Mouse (Mus musculus) stomach, postnatal 0 days (tissue): ENCODE data around the gene Timm22.

Source experiments
- CTCF ChIP-seq: IDR thresholded peaks from 2 replicates; pipeline ENCODE4 v1.5.1; 2016; ENCODE audit warnings: antibody characterized with exemption, low read depth, mild to moderate bottlenecking, moderate library complexity
- EP300 ChIP-seq: optimal IDR thresholded peaks from 2 replicates; pipeline ENCODE3; 2016; ENCODE audit warnings: antibody characterized with exemption

DNA sequence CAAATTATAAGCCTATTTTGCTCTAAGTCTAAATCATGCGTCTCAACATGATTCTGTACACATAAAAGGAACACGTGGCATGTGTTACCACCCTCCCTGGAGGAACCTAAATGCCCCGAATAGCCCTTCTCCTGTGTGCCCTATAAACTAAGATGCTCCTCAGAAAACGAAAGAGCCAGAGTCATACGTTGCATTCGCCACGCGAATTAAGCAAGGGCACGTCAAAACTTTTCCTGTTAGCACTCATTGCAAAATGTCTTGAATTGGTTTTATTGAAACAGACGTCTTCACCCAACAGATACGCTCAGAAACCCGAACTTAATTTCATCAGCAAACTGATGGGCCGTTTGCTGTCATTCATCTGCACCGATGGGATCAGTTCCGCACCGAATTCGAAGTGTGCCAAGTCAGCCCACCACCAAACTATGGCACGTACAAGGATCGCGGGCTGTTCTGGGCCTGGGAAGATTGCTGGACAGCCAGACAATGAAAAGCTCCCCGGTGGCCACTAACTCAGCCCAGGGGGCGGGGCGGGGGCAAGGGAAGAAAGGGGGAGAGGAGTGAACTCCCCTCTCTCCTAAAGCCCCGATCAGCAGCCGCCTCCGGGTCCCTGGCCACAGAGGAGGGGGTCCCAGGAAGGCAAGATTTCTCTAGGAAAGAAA lies 9.0 kb upstream of the Timm22 start:
- TF ChIP-seq CTCF (no peak), EP300 (no peak)
